Mouse (Mus musculus) lung, adult 18-20 months (tissue): Measurements from ENCODE around the gene Gphn.

ENCODE experiments used
- DNase-seq, 2 experiments: peaks; one replicate each; pipeline ENCODE4 v3.0.0; 2022; ENCODE audit warnings: mixed read lengths in 2 of 2

Gene Gphn

DNA sequence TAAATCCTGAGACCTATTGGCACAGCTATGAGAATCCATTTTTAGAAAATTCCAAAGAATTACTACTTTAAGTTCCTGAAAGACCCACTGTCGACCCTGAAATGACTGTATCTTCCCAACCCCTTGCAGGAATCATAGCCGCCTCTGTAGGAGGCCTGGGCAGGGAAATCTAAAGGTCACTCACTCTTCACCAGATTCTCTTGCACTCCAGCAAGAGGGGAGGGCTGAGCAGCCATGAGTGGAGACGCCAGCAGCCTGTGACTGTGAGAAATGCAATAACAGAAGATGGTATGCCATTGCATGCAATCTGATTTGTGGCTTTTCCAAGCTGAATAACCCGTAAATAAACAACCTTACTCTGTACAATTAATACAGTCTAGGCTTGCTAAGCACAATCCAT lies 501.5 kb downstream of the Gphn start:
- DNase-seq: no peak
